Mouse (Mus musculus) myocyte (in vitro differentiated cells): ENCODE data around the gene Foxe1.

Source experiments
- CEBPB ChIP-seq: IDR thresholded peaks from 2 replicates; pipeline ENCODE4 v1.6.1; 2011; ENCODE audit warnings: mild to moderate bottlenecking, moderate library complexity; ENCODE audit not compliant: poor library complexity, insufficient read depth, severe bottlenecking
- E2F4 ChIP-seq: IDR thresholded peaks from one replicate; pipeline ENCODE4 v1.6.1; 2011; ENCODE audit warnings: mild to moderate bottlenecking, control low read depth, moderate library complexity; ENCODE audit not compliant: insufficient read depth
- MAX ChIP-seq: IDR thresholded peaks from one replicate; pipeline ENCODE4 v1.6.1; 2011; ENCODE audit warnings: low read depth, mild to moderate bottlenecking, control low read depth
- MYOG ChIP-seq, 3 experiments: IDR thresholded peaks; one replicate each; pipeline ENCODE4 v1.6.1; 2011; ENCODE audit warnings: control low read depth in 2 of 3, low read depth in 2 of 3, mild to moderate bottlenecking in 2 of 3; ENCODE audit not compliant: insufficient read length in 2 of 3, control insufficient read depth in 1 of 3, insufficient read depth in 1 of 3
- POLR2A ChIP-seq: IDR thresholded peaks from one replicate; pipeline ENCODE4 v1.6.1; 2011; ENCODE audit warnings: low read depth, mild to moderate bottlenecking, control low read depth, moderate library complexity; ENCODE audit not compliant: insufficient read length
- POLR2AphosphoS2 ChIP-seq: IDR thresholded peaks from one replicate; pipeline ENCODE4 v1.6.1; 2011; ENCODE audit warnings: low read depth, control low read depth; ENCODE audit not compliant: insufficient read length
- REST ChIP-seq: IDR thresholded peaks from one replicate; pipeline ENCODE4 v1.6.1; 2011; ENCODE audit warnings: mild to moderate bottlenecking, control low read depth, moderate library complexity; ENCODE audit not compliant: insufficient read depth, insufficient read length
- TCF12 ChIP-seq: IDR thresholded peaks from one replicate; pipeline ENCODE4 v1.6.1; 2011; ENCODE audit warnings: mild to moderate bottlenecking, control low read depth; ENCODE audit not compliant: poor library complexity, insufficient read depth, severe bottlenecking
- USF1 ChIP-seq: IDR thresholded peaks from one replicate; pipeline ENCODE4 v1.6.1; 2011; ENCODE audit warnings: low read depth, mild to moderate bottlenecking, control low read depth, moderate library complexity

- TF ChIP-seq POLR2A (no peak), USF1 (no peak), REST (no peak), TCF12 (no peak), E2F4 (no peak), POLR2AphosphoS2 (no peak), MAX (no peak), MYOG (IDR thresholded peaks at IDR 0.05; ENCODE audit: control insufficient read depth in 1 of 3, insufficient read depth in 1 of 3, insufficient read length in 2 of 3, low read depth in 2 of 3) (no peak), CEBPB (no peak)
These were observed 1.8 kb downstream of the Foxe1 start for GRCm38 (mm10) chr4:46345056-46345772.
